Mouse (Mus musculus) brain, embryonic 14.5 days (tissue): ENCODE data around the gene Zfp276.

ENCODE experiments used
- CTCF ChIP-seq: fragments of 200-500 bp; IDR thresholded peaks from 2 replicates; pipeline ENCODE4 v1.5.1; 2012; ENCODE audit warnings: inconsistent platforms, mild to moderate bottlenecking, moderate library complexity, borderline replicate concordance; ENCODE audit not compliant: insufficient read depth, insufficient read length; ENCODE audit errors: extremely low read depth
- POLR2A ChIP-seq: fragments of 200-500 bp; IDR thresholded peaks from 2 replicates; pipeline ENCODE4 v1.6.1; 2012; ENCODE audit warnings: mild to moderate bottlenecking, inconsistent platforms, borderline replicate concordance; ENCODE audit not compliant: poor library complexity, insufficient read depth, insufficient read length, severe bottlenecking; ENCODE audit errors: extremely low read depth

GRCm38 (mm10) chr8:123287362-123287761, 33.4 kb downstream of the Zfp276 start:
- TF ChIP-seq CTCF (no peak), POLR2A (no peak)
